Mouse (Mus musculus): ENCODE data around the gene Ankfn1. TPM values are rescaled to one million over a fixed set of nuclear protein-coding genes. Genes with fewer than 3 reads are reported as not detected.

Gene Ankfn1
- 0.49 and 0.52 TPM in 2 replicates for polyA plus RNA-seq (2015; fragmentation: Nextera tagmentation; extraction: Ambion mirVana)

- 0 out of 2 replicates have a peak within 1 kb of the TSS, but pooled peaks have one; percentile 19 for H3K4me2 ChIP-seq (replicated peaks)
- 23% methylated on average over 7 of the region's 7 CpGs for WGBS
- no peak within 1 kb of the TSS for H3K27ac ChIP-seq
- peaks cover 11% of the 10 kb centered on the region for H3K27me3 ChIP-seq
- ATAC-seq (ENCODE audit: low FRiP score, low read depth), result no peak
- H3K4me3 ChIP-seq, result no peak within 1 kb of the TSS
- no peak within 1 kb of the TSS for H3K9ac ChIP-seq
- H3K4me1 ChIP-seq, result peaks cover 9% of the 10 kb centered on the region; the same call in 1 of the 2 replicates
- no peaks in the 10 kb centered on the region for H3K36me3 ChIP-seq
- H3K9me3 ChIP-seq, result no peaks in the 10 kb centered on the region
Observed at GRCm38 (mm10) chr11:89777431-89777830, at the start of gene Ankfn1. Ankfn1 (minus strand) TSS chr11:89777653.

GRCm38 (mm10) chr11:89823661-89824446 lies 46.4 kb upstream of the Ankfn1 start:
- H3K27ac ChIP-seq, result no peak overlapping the region
- no peak for ATAC-seq (ENCODE audit: low FRiP score, low read depth)
- no peaks in the 10 kb centered on the region for H3K36me3 ChIP-seq
- H3K27me3 ChIP-seq, result no peaks in the 10 kb centered on the region
- WGBS, result 34% methylated on average over 8 of the region's 8 CpGs
- H3K9me3 ChIP-seq, result no peaks in the 10 kb centered on the region
- no peak overlapping the region for H3K4me3 ChIP-seq
- H3K4me1 ChIP-seq, result peaks cover 7% of the 10 kb centered on the region; the same call in 1 of the 2 replicates
- H3K4me2 ChIP-seq (replicated peaks), result no peak overlapping the region
- no peak overlapping the region for H3K9ac ChIP-seq

DNA sequence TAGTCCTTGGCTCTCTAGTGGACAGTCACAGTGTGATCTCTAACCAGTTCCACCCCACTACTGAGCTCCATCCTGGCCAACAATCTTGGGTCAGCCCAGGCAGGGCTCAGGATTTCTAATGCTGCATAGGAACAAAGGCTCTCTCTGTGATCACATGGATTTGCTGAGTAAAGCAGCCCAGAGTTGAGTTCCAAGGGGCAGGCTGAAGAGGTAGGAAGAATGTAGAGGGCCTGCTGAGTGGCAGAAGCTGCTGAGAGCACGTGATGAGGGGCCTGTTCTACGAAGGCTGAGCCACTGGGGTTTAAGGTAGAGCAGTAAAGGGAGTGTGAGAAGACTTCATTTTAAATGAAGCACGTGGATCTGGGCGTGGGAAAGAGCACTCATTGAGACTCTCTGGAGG lies 41.1 kb upstream of the Ankfn1 start:
- Histone ChIP-seq H3K9me3 (no peaks in the 10 kb centered on the region), H3K27me3 (no peaks in the 10 kb centered on the region), H3K27ac (no peak overlapping the region), H3K36me3 (no peaks in the 10 kb centered on the region), H3K4me3 (no peak overlapping the region), H3K4me2 (replicated peaks) (no peak overlapping the region), H3K4me1 (no peaks in the 10 kb centered on the region), H3K9ac (no peak overlapping the region)
- 50% methylated on average over 4 of the region's 4 CpGs for WGBS
- 0 out of 2 replicates have a peak, but pooled peaks have one; percentile 51 for ATAC-seq (ENCODE audit: low FRiP score, low read depth)

- no peaks in the 10 kb centered on the region for H3K9me3 ChIP-seq
- ATAC-seq (ENCODE audit: low FRiP score, low read depth), result no peak
- H3K36me3 ChIP-seq, result no peaks in the 10 kb centered on the region
- H3K9ac ChIP-seq, result no peak overlapping the region
- H3K4me2 ChIP-seq (replicated peaks), result no peak overlapping the region
- no peak overlapping the region for H3K4me3 ChIP-seq
- no peaks in the 10 kb centered on the region for H3K27me3 ChIP-seq
- WGBS, result 82% methylated on average over 1 of the region's 1 CpGs
- H3K4me1 ChIP-seq, result no peaks in the 10 kb centered on the region
- no peak overlapping the region for H3K27ac ChIP-seq
Observed at GRCm38 (mm10) chr11:89811403-89811802, 34.0 kb upstream of the Ankfn1 start.

DNA sequence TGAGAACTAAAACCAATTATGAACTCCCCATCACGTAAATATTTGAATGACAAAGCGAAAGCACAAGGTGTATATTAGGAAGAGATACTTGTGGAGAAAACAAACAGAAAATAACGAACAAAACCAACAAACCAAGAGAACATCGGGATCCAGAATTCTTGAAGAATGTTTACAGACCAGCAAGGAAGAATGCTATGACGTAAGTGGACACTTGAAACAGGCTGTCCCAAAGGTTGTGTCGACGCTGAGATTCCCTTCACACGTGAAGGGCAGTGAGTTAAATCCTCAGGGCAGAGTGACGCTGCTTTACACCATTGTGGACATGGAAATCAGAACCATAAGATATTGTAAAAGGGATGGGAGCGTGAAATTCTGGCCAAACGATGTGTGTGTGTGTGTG lies 30.5 kb upstream of the Ankfn1 start:
- Histone ChIP-seq H3K9me3 (no peaks in the 10 kb centered on the region), H3K4me3 (no peak overlapping the region)

GRCm38 (mm10) chr11:89804822-89805221 lies 27.4 kb upstream of the Ankfn1 start:
- H3K4me1 ChIP-seq, result peaks cover 7% of the 10 kb centered on the region
- H3K4me2 ChIP-seq (replicated peaks), result no peak overlapping the region
- H3K27me3 ChIP-seq, result no peaks in the 10 kb centered on the region
- no peak overlapping the region for H3K27ac ChIP-seq
- no peaks in the 10 kb centered on the region for H3K9me3 ChIP-seq
- no peaks in the 10 kb centered on the region for H3K36me3 ChIP-seq
- no peak overlapping the region for H3K9ac ChIP-seq
- WGBS, result 49% methylated on average over 5 of the region's 5 CpGs
- H3K4me3 ChIP-seq, result no peak overlapping the region
- ATAC-seq (ENCODE audit: low FRiP score, low read depth), result no peak

More for the DNA sequence above, 30.5 kb upstream of the Ankfn1 start:
- H3K9ac ChIP-seq, result no peak overlapping the region
- ATAC-seq (ENCODE audit: low FRiP score, low read depth), result no peak
- peaks cover 7% of the 10 kb centered on the region for H3K4me1 ChIP-seq
- no peaks in the 10 kb centered on the region for H3K36me3 ChIP-seq
- no peak overlapping the region for H3K27ac ChIP-seq
- H3K4me2 ChIP-seq (replicated peaks), result no peak overlapping the region
- WGBS, result 80% methylated on average over 11 of the region's 11 CpGs
- no peaks in the 10 kb centered on the region for H3K27me3 ChIP-seq

- Histone ChIP-seq H3K9me3 (no peaks in the 10 kb centered on the region), H3K27me3 (no peaks in the 10 kb centered on the region), H3K36me3 (no peaks in the 10 kb centered on the region), H3K4me1 (peaks cover 7% of the 10 kb centered on the region), H3K9ac (no peak overlapping the region), H3K4me3 (no peak overlapping the region), H3K27ac (no peak overlapping the region), H3K4me2 (replicated peaks) (no peak overlapping the region)
- 73% methylated on average over 5 of the region's 5 CpGs for WGBS
- no peak for ATAC-seq (ENCODE audit: low FRiP score, low read depth)
Observed at GRCm38 (mm10) chr11:89803974-89804373, 26.5 kb upstream of the Ankfn1 start.

GRCm38 (mm10) chr11:89792709-89793108 lies 15.3 kb upstream of the Ankfn1 start:
- H3K4me3 ChIP-seq, result no peak overlapping the region
- H3K36me3 ChIP-seq, result no peaks in the 10 kb centered on the region
- ATAC-seq (ENCODE audit: low FRiP score, low read depth), result no peak
- H3K9me3 ChIP-seq, result no peaks in the 10 kb centered on the region
- WGBS, result 85% methylated on average over 3 of the region's 3 CpGs
- H3K27me3 ChIP-seq, result no peaks in the 10 kb centered on the region
- H3K9ac ChIP-seq, result no peak overlapping the region
- no peak overlapping the region for H3K27ac ChIP-seq
- no peaks in the 10 kb centered on the region for H3K4me1 ChIP-seq
- no peak overlapping the region for H3K4me2 ChIP-seq (replicated peaks)

GRCm38 (mm10) chr11:89776070-89776469 lies 1.4 kb downstream of the Ankfn1 start:
- Histone ChIP-seq H3K4me2 (replicated peaks) (no peak overlapping the region), H3K36me3 (no peaks in the 10 kb centered on the region), H3K27me3 (peaks cover 11% of the 10 kb centered on the region), H3K27ac (no peak overlapping the region), H3K4me3 (no peak overlapping the region), H3K9me3 (no peaks in the 10 kb centered on the region), H3K4me1 (peaks cover 9% of the 10 kb centered on the region; the same call in 1 of the 2 replicates), H3K9ac (no peak overlapping the region)
- no peak for ATAC-seq (ENCODE audit: low FRiP score, low read depth)
- 53% methylated on average over 3 of the region's 3 CpGs for WGBS

- Histone ChIP-seq H3K27ac (no peak overlapping the region), H3K9ac (no peak overlapping the region), H3K4me2 (replicated peaks) (no peak overlapping the region), H3K27me3 (peaks cover 11% of the 10 kb centered on the region), H3K4me3 (no peak overlapping the region), H3K36me3 (no peaks in the 10 kb centered on the region), H3K4me1 (peaks cover 9% of the 10 kb centered on the region; the same call in 1 of the 2 replicates), H3K9me3 (no peaks in the 10 kb centered on the region)
- 78% methylated on average over 3 of the region's 3 CpGs for WGBS
- ATAC-seq (ENCODE audit: low FRiP score, low read depth), result no peak
Observed at GRCm38 (mm10) chr11:89774913-89775312, 2.5 kb downstream of the Ankfn1 start.

DNA sequence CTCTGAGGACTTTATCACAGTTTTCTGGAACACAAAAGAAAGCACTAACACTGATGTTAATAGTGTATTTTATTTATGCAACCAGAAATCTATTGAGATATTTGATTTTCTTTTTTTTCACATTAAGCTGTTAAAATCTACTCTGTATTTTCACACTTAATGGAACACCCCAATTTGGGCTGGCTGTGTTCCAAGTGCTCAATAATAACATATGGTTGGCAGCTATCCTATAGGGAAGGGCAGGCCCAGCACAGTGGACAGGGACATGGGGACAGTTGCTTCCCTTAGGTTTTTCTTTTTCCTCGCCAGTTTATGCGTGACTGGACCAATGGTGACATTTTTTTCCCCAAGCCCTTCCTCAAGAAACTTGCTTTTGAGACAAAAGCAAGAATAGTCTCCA lies 4.5 kb downstream of the Ankfn1 start:
- no peak; the same call in 1 of the 2 replicates for ATAC-seq (ENCODE audit: low FRiP score, low read depth)
- WGBS, result 83% methylated on average over 2 of the region's 2 CpGs
- Histone ChIP-seq H3K4me2 (replicated peaks) (no peak overlapping the region), H3K27me3 (peaks cover 9% of the 10 kb centered on the region), H3K36me3 (no peaks in the 10 kb centered on the region), H3K4me1 (peaks cover 9% of the 10 kb centered on the region; the same call in 1 of the 2 replicates), H3K9ac (no peak overlapping the region), H3K27ac (no peak overlapping the region), H3K4me3 (no peak overlapping the region), H3K9me3 (no peaks in the 10 kb centered on the region)

DNA sequence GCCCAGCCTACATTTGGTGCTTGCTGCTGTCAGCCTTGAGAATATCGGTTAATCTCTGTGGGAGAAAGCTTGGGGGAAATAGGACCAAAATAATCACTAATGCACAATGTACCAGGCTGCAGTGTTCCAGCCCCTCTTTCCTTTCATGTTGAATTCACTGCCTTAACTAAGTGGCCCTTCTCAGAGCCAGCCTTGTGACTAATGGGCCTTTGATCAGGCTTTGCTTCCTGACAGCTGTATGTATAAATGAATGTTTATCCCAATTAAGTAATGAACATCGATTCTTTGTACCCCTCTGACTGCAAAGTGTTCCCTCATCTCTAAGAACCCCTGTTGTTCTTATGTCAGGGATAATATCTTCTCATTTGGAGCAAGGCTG lies 11.7 kb downstream of the Ankfn1 start:
- Histone ChIP-seq H3K4me2 (replicated peaks) (no peak overlapping the region), H3K4me3 (no peak overlapping the region), H3K27ac (no peak overlapping the region), H3K9me3 (no peaks in the 10 kb centered on the region), H3K9ac (no peak overlapping the region), H3K27me3 (no peaks in the 10 kb centered on the region), H3K36me3 (no peaks in the 10 kb centered on the region), H3K4me1 (peaks cover 15% of the 10 kb centered on the region)
- no peak for ATAC-seq (ENCODE audit: low FRiP score, low read depth)
- WGBS, result 51% methylated on average over 2 of the region's 2 CpGs
